Mouse (Mus musculus) CD4-positive, CD25-positive, alpha-beta regulatory T cell, adult 2 months (primary cell): ENCODE results near the gene 1110002E22Rik.

Experiments used
- DNase-seq: peaks from one replicate; pipeline ENCODE4 v3.0.0-alpha.2; 2012; ENCODE audit warnings: low read depth, low spot score

Gene 1110002E22Rik

GRCm38 (mm10) chr3:138106887-138107286 is 42.0 kb downstream of the 1110002E22Rik start:
- no peak for DNase-seq

GRCm38 (mm10) chr3:138110910-138111782 is 46.3 kb downstream of the 1110002E22Rik start:
- DNase-seq = no peak

DNA sequence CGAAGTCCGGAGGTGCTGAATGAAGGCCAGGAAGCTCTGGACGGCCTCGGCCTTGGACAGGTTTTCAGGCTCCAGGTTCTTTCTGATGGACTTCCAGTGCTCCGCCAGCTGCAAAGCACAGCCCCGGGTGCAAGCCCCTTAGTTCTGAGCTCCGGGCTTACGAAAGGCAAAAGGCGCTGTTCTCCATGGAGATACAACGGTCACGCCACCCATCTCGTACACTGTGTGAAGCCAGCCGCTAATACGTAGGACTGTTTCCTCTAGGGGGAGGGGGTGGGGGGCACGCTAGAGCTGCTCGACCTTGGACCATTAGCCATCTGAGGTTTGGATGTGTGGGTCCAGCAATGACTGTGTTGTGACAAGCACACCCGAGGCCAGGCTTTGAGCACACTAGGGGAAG is 49.3 kb downstream of the 1110002E22Rik start:
- no peak for DNase-seq

DNA sequence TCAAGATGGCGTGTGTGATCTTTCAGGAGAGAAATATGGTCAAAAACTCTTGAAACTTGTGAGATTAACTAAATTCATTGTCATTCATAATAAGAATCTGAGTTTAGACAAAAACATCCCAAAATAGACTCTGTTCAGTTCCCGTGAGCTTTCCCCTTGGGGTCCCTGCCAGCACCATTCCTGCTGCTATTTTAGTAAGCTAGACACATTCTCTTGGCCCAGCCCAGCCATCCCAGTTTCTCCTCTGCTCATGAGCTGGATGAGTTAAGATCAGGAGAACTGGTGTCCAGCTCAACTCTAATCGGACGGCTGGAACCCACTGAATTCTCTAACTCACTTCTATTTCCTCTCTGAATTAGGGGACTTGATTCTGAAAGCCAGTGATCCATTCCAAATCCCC is 52.0 kb downstream of the 1110002E22Rik start:
- DNase-seq = no peak

DNA sequence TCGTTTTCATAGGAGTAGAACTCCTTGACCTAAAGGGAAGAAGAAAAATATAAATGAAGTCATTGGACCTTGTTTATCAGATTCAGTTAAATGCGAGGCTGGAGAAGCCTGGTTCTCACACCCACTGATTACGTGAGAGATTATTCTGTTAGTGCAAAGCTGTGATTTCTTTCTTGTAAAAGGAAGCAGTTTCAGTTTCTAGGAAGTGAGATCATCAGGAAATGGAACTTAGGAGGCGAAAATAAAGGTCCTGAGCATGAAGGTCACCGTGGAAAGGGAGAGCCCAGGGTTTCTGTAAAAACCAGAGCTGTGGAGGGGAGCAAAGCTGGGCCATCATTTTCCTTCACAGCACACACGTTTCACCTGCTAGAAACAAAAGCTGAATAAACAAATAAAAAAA is 53.5 kb downstream of the 1110002E22Rik start:
- DNase-seq = no peak

DNA sequence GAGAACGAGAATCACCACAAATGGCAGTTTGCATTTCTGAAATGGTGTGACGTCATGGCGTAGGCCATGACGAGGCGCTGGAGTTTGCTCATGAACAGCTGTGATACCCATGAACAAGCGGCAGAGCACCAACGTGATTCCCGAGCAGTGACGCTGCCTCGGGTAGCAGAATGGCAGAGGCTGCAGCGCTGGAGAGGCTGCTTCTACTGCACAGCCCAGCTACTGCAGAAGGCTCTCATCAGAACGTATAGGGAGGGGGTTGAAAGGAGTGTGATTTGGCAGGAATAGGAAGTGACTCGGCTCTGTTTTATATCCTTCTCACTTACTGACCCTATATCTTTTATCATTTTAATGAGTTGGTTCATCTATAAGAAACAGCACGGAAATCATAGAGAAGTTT is 54.0 kb downstream of the 1110002E22Rik start:
- peak; percentile 27 for DNase-seq

DNA sequence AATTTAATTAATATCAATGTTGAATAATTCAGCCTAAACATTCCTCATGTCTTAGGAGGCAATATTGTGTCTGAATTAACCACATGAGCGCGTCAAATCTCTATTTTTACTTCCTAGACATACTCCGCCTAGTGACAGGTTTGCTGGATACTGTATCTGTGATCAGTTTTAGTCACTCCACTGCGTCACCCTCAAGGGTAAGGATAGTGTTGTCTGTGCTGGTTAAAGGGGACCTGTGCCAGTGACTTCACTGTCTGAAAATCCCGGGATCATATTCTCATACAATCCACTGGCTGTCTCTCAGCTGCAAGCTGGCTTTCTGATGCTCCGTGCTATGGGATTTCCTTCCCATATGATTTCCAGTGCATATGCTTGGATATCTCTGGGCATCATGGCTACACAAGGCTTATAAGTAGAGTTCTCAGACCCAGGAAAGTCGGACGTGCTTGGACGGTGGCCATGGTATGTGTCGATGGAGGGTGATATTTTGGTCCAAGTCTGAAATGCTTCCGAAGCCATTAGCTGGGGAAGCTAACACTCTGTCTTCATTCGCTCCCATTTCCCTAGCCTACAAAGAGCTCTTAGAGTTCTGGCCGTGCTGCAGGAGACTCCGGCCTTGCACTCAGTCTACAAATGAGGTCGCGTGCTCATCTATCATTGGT is 54.7 kb downstream of the 1110002E22Rik start:
- no peak for DNase-seq

DNA sequence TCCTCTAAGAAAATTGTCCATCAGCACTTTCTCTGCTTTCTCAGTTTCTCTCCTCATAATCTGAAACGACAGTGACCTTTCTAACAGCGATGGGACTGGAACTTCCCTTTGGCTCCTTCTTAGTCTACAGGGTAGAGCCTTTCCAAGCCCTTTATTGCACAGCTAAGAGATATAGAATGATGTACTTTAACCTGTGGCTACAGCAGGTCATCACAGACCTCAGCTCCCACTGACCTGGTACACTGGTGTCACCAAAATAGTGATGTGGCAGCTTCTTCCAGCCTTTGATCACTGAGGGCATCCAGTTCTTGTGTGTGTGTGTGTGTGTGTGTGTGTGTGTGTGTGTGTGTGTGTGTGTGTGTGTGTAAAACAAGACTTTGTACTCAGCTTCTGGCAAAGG is 56.6 kb downstream of the 1110002E22Rik start:
- DNase-seq = no peak

GRCm38 (mm10) chr3:138123842-138124241 is 59.0 kb downstream of the 1110002E22Rik start:
- DNase-seq = no peak

GRCm38 (mm10) chr3:138129110-138129509 is 64.3 kb downstream of the 1110002E22Rik start:
- DNase-seq = no peak

DNA sequence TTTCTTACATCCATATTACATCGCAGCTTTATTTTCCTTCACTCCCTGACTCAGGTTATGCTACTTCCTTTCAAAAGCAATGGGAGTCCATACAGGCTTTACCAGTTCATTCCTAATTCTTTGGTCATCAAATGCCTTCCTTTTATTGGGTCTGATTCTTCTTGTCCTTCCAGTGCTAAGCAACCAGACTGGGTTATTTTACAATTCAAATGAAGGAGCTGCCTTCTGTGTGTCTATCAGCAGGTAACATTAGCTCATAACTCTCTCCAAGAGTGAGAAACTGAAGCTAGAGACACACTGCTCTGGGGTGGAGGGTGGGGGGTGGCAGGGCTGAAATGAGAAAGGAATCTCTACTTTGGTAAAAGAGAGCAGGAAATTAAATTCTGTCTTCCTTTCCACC is 65.8 kb downstream of the 1110002E22Rik start:
- no peak for DNase-seq
